Mouse (Mus musculus): Measurements from ENCODE around the gene Olfr1020.

DNA sequence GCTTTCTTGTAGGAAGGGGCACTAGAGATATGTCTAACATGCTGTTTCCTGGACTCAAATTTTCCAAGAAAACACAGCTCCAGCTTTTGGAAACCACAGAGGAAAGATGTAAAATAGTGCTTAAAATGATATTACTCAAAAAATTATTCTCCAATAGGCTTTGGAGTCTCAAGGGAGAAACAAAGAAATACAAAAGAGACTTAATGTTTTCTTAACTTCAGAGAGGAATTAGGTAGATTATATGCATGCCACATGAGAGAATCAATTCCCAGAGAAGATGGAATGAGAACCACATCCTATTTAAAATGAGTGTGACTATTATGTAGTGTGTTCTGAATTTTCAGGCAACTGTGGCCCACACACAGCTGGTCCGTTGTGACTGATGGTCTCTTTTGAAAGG lies at the start of gene Olfr1020:
- TF ChIP-seq POLR2A (IDR thresholded peaks at IDR 0.05; ENCODE audit: borderline replicate concordance, insufficient read depth, low read length) (no peak), CTCF (IDR thresholded peaks at IDR 0.05; ENCODE audit: borderline replicate concordance, insufficient read depth, low read depth, low read length) (no peak)
